Mouse (Mus musculus): ENCODE measurements at regions not wholly inside any gene's neighbourhood (a gene's known extent, or its start where the extent isn't known, plus 50 kb on each side); places are given as distances from the start of the nearest gene placed in this dataset.

GRCm38 (mm10) chr13:103386948-103387347, 52.7 kb upstream of the Mast4 start:
- Histone ChIP-seq H3K27ac (ENCODE audit: control insufficient read depth, low read depth, low read length) (no peak overlapping the region), H3K9ac (ENCODE audit: control insufficient read depth, low read depth, low read length, poor library complexity, severe bottlenecking) (no peak overlapping the region), H3K4me1 (ENCODE audit: control insufficient read depth in 1 of 2, insufficient read depth in 2 of 2, low read length in 2 of 2) (no peaks in the 10 kb centered on the region), H3K79me2 (ENCODE audit: control insufficient read depth, insufficient read depth, low read length, poor library complexity) (no peaks in the 10 kb centered on the region), H3K9me3 (replicated peaks; ENCODE audit: insufficient read depth, low read length) (no peaks in the 10 kb centered on the region), H3K4me3 (ENCODE audit: control insufficient read depth in 1 of 2, insufficient read depth in 1 of 2, low read depth in 2 of 2, low read length in 2 of 2) (no peak overlapping the region), H3K36me3 (ENCODE audit: control insufficient read depth in 1 of 2, insufficient read depth in 2 of 2, low read length in 2 of 2) (no peaks in the 10 kb centered on the region), H3K27me3 (ENCODE audit: control insufficient read depth in 1 of 2, insufficient read depth in 2 of 2, low read length in 2 of 2) (no peaks in the 10 kb centered on the region)
- TF ChIP-seq ETS1 (IDR thresholded peaks at IDR 0.05; ENCODE audit: low read depth, low read length) = no peak
- TF ChIP-seq UBTF (IDR thresholded peaks at IDR 0.05; ENCODE audit: borderline replicate concordance, insufficient read depth, low read depth, low read length) = no peak
- TF ChIP-seq NRF1 (IDR thresholded peaks at IDR 0.05; ENCODE audit: insufficient read depth, low read depth, low read length, poor library complexity, severe bottlenecking) = no peak
- TF ChIP-seq MAZ (IDR thresholded peaks at IDR 0.05; ENCODE audit: low read depth, low read length) = no peak
- no peak for TF ChIP-seq ZKSCAN1 (IDR thresholded peaks at IDR 0.05; ENCODE audit: low read depth, low read length)
- TF ChIP-seq USF1 (IDR thresholded peaks at IDR 0.05; ENCODE audit: low read depth, low read length) = no peak
- no peak for TF ChIP-seq ZC3H11A (IDR thresholded peaks at IDR 0.05; ENCODE audit: low read depth, low read length)
- no peak for TF ChIP-seq SMC3 (IDR thresholded peaks at IDR 0.05; ENCODE audit: low read depth, low read length)
- no peak for TF ChIP-seq MYB (IDR thresholded peaks at IDR 0.05; ENCODE audit: low read depth, low read length)
- no peak for TF ChIP-seq USF2 (IDR thresholded peaks at IDR 0.05; ENCODE audit: borderline replicate concordance in 1 of 2, insufficient read depth in 1 of 2, low read depth in 1 of 2, low read length in 2 of 2)
- TF ChIP-seq TCF12 (IDR thresholded peaks at IDR 0.05; ENCODE audit: low read depth, low read length) = no peak
- no peak for TF ChIP-seq KAT2A (conservative IDR thresholded peaks at IDR 0.05; ENCODE audit: low read depth, low read length)
- TF ChIP-seq RCOR1 (IDR thresholded peaks at IDR 0.05; ENCODE audit: low read depth, low read length) = no peak
- TF ChIP-seq MAFK (IDR thresholded peaks at IDR 0.05; ENCODE audit: borderline replicate concordance, low read depth, low read length) = no peak
- TF ChIP-seq ZMIZ1 (IDR thresholded peaks at IDR 0.05; ENCODE audit: low read depth, low read length) = no peak
- no peak for TF ChIP-seq POLR2AphosphoS5 (IDR thresholded peaks at IDR 0.05; ENCODE audit: borderline replicate concordance, low read depth, low read length)
- DNase-seq (ENCODE audit: low read depth, low spot score) = no peak
